Mouse (Mus musculus): ENCODE measurements at regions not wholly inside any gene's neighbourhood (a gene's known extent, or its start where the extent isn't known, plus 50 kb on each side); places are given as distances from the start of the nearest gene placed in this dataset.

DNA sequence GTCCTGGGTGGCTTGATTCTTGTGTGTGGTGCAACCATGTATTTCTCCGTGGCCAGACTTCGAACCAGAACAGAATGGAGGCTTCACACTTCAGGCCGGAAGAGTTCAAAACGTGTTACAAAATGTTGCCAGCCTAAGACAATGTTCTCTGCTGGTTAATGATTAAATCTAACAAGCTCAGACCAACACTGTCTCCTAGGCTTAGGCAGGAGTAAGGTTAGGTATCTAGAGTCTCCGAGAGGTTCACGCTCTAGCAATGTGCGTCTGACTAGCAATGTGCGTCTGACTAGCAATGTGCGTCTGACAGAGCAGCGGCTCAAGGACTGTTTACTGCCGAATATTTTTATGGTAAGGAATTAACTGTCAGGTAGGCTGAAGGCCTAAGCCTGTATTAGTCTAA lies 81.5 kb downstream of the Suclg1 start:
- no peaks in the 10 kb centered on the region for H3K36me3 ChIP-seq (ENCODE audit: insufficient read depth)
- no peak overlapping the region for H3K4me3 ChIP-seq (ENCODE audit: low read depth, low read length)
- no peak for DNase-seq
- H3K9me3 ChIP-seq (ENCODE audit: low read length) = no peaks in the 10 kb centered on the region
- H3K9ac ChIP-seq = no peak overlapping the region
- H3K27ac ChIP-seq (ENCODE audit: low read depth, low read length) = no peak overlapping the region
- ATAC-seq = no peak
- no peak for TF ChIP-seq CTCF (IDR thresholded peaks at IDR 0.05; ENCODE audit: low read depth)
- H3K4me1 ChIP-seq (ENCODE audit: insufficient read depth) = no peaks in the 10 kb centered on the region
- H3K27me3 ChIP-seq (ENCODE audit: insufficient read depth, low read length) = no peaks in the 10 kb centered on the region
- no peak overlapping the region for H3K4me2 ChIP-seq (ENCODE audit: low read depth)
- 91% methylated on average over 11 of the region's 11 CpGs for WGBS

Small RNA genes in the stretch of these regions (microRNA-seq; reads per million reads assigned to microRNA genes)
- 0 reads per million in 2 experiments for gene Gm24370
